Mouse (Mus musculus): Measurements from ENCODE around the gene F10. TPM values are rescaled to one million over a fixed set of nuclear protein-coding genes. Genes with fewer than 3 reads are reported as not detected.
A peak's percentile ranks its signal among the peaks of the same experiment; 100 is the strongest.
"Not testable (repeated sequence)": the region's sequence is repeated elsewhere in the genome, so short reads cannot be mapped to it uniquely, and the experiment has no call there.

The F10 gene
- polyA plus RNA-seq, 1 experiment from 2014 or later, result 0.32 TPM

DNA sequence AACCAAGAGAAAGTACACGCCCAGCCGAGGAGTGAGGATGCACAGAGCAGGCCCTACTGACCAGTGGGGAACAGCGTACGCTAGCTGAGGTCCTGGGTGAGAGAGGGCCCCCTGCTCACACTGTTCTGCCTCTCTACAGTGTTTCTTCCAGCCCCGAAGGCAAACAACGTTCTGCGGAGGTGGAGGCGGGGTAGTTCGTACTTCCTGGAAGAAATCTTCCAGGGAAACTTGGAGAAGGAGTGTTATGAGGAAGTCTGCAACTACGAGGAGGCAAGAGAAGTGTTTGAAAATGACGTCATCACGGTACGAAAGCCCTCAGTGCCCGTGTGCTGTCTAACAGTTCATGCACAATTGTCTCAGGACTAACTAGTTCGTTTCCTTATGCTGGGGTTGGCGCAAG is 26.0 kb downstream of the F10 start:
- Histone ChIP-seq H3K27me3 (no peaks in the 10 kb centered on the region), H3K4me3 (no peak overlapping the region), H3K9ac (no peak overlapping the region), H3K36me3 (no peaks in the 10 kb centered on the region), H3K9me3 (no peaks in the 10 kb centered on the region), H3K27ac (no peak overlapping the region), H3K4me2 (no peak overlapping the region), H3K4me1 (no peaks in the 10 kb centered on the region)
- 62% methylated on average over 16 of the region's 16 CpGs for WGBS
- ATAC-seq (ENCODE audit: insufficient number of reproducible peaks, insufficient read depth, low FRiP score, low TSS enrichment, low read depth), result no peak

DNA sequence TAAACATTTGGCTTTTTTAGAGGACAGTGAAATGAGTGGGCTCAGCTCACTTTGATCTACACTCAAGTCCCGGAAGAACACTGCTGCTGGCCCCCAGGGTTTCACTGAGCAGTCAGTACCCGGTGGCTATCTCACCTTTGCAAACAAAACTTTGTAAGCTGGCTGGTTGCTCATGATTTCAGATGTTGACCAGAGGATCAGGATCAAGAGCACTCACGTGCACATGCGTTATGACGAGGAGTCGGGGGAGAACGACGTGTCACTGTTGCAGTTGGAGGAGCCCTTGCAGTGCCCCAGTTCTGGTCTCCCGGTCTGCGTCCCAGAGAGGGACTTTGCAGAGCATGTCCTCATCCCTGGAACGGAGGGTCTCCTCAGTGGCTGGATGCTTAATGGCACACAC is 36.1 kb downstream of the F10 start:
- H3K9me3 ChIP-seq, result no peaks in the 10 kb centered on the region
- no peaks in the 10 kb centered on the region for H3K27me3 ChIP-seq
- H3K4me1 ChIP-seq, result no peaks in the 10 kb centered on the region
- peaks cover 57% of the 10 kb centered on the region for H3K36me3 ChIP-seq
- no peak overlapping the region for H3K9ac ChIP-seq
- no peak overlapping the region for H3K4me2 ChIP-seq
- H3K4me3 ChIP-seq, result no peak overlapping the region
- WGBS, result 89% methylated on average over 11 of the region's 11 CpGs
- no peak overlapping the region for H3K27ac ChIP-seq
- ATAC-seq (ENCODE audit: insufficient number of reproducible peaks, insufficient read depth, low FRiP score, low TSS enrichment, low read depth), result no peak

DNA sequence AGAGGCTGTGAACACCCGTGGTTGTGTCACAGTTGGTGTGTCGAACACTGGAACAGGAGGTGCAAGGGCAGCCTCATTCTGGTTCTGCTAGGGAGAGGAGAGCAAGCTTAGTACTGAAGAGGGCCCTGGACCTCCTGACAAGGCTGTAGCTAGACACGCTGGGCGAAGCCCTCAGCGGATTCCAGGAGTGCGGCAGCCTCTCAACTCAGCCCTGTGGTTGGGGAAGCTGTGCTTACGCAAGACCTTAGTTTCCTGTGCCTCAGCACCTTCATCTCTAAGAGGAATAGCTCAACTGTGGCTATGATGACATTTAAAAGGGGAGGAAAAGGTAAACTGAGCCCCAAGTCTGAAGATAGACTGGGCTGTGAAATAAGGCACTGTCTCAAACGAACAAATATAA is 37.9 kb downstream of the F10 start:
- no peak overlapping the region for H3K4me2 ChIP-seq
- WGBS, result 95% methylated on average over 8 of the region's 8 CpGs

DNA sequence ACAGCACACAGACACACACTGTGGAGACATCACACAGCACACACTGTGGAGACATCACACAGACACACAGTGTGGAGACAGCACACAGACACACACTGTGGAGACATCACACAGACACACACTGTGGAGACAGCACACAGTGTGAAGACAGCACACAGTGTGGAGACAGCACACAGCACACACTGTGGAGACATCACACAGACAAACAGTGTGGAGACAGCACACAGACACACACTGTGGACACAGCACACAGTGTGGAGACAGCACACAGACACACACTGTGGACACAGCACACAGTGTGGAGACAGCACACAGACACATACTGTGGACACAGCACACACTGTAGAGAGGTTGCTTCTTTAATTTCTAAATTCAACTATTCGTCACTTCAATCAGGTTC is 38.5 kb downstream of the F10 start:
- not testable (repeated sequence) for H3K27ac ChIP-seq; H3K9ac ChIP-seq; H3K4me3 ChIP-seq; H3K4me1 ChIP-seq; H3K27me3 ChIP-seq; H3K4me2 ChIP-seq; H3K9me3 ChIP-seq; ATAC-seq (ENCODE audit: insufficient number of reproducible peaks, insufficient read depth, low FRiP score, low TSS enrichment, low read depth)
- 92% methylated on average over 1 of the region's 1 CpGs for WGBS
- peaks cover 79% of the 10 kb centered on the region for H3K36me3 ChIP-seq

More for the DNA sequence above, 37.9 kb downstream of the F10 start:
- no peak for ATAC-seq (ENCODE audit: insufficient number of reproducible peaks, insufficient read depth, low FRiP score, low TSS enrichment, low read depth)
- peaks cover 74% of the 10 kb centered on the region for H3K36me3 ChIP-seq
- no peaks in the 10 kb centered on the region for H3K9me3 ChIP-seq
- no peak overlapping the region for H3K4me3 ChIP-seq
- no peaks in the 10 kb centered on the region for H3K4me1 ChIP-seq
- H3K27ac ChIP-seq, result no peak overlapping the region
- no peak overlapping the region for H3K9ac ChIP-seq
- no peaks in the 10 kb centered on the region for H3K27me3 ChIP-seq

DNA sequence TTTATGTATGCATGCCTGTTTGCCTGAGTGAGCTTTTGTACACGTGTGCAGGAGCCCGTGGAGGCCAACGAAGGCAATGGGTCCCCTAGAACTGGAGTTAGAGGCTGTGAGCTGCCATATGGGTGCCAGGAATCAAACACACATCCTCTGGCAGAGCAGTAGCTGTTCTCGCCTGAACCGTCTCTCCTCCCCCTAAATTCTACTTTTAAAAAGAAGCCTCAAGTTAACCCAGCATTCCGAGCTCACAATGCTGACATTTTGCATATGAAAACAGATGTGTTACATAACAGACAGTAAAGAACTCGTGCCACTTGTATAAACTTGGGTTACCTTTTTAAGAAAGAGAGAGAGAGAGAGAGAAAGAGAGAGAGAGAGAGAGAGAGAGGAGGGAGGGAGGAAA is 40.4 kb downstream of the F10 start:
- Histone ChIP-seq H3K27ac (no peak overlapping the region), H3K27me3 (no peaks in the 10 kb centered on the region), H3K4me1 (no peaks in the 10 kb centered on the region), H3K4me2 (no peak overlapping the region), H3K9ac (no peak overlapping the region), H3K4me3 (no peak overlapping the region), H3K36me3 (peaks cover 97% of the 10 kb centered on the region), H3K9me3 (no peaks in the 10 kb centered on the region)
- ATAC-seq (ENCODE audit: insufficient number of reproducible peaks, insufficient read depth, low FRiP score, low TSS enrichment, low read depth), result no peak
- WGBS, result 86% methylated on average over 7 of the region's 7 CpGs

DNA sequence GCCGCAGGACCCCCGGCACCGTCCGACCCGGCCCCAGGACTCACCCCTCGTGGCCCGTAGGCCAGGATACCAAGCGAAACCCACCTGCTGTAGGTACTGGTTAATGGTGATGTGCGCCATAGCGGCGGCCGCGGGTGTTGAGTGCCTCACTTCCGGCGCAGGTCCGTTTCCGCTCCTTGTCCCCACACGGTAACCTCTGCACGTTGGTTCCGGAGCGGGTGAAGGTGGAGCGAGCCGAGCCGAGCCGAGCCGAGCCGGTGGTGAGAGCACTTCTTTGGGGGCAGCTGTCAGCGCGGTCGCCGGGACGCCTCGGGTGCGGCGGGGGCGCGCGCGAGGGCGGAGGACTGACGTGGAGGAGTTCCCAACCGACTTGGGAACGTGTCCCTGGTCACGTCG is 67.6 kb downstream of the F10 start:
- peak overlapping the region; percentile 95 for H3K4me2 ChIP-seq
- H3K9ac ChIP-seq, result peak overlapping the region; percentile 89
- peaks cover 30% of the 10 kb centered on the region for H3K4me1 ChIP-seq
- ATAC-seq (ENCODE audit: insufficient number of reproducible peaks, insufficient read depth, low FRiP score, low TSS enrichment, low read depth), result peak; percentile 79
- H3K9me3 ChIP-seq, result no peaks in the 10 kb centered on the region
- peaks cover 26% of the 10 kb centered on the region for H3K36me3 ChIP-seq
- H3K27me3 ChIP-seq, result no peaks in the 10 kb centered on the region
- under 1% methylated on average over 45 of the region's 45 CpGs for WGBS
- peak overlapping the region; percentile 65 for H3K4me3 ChIP-seq
- H3K27ac ChIP-seq, result peak overlapping the region; percentile 91

DNA sequence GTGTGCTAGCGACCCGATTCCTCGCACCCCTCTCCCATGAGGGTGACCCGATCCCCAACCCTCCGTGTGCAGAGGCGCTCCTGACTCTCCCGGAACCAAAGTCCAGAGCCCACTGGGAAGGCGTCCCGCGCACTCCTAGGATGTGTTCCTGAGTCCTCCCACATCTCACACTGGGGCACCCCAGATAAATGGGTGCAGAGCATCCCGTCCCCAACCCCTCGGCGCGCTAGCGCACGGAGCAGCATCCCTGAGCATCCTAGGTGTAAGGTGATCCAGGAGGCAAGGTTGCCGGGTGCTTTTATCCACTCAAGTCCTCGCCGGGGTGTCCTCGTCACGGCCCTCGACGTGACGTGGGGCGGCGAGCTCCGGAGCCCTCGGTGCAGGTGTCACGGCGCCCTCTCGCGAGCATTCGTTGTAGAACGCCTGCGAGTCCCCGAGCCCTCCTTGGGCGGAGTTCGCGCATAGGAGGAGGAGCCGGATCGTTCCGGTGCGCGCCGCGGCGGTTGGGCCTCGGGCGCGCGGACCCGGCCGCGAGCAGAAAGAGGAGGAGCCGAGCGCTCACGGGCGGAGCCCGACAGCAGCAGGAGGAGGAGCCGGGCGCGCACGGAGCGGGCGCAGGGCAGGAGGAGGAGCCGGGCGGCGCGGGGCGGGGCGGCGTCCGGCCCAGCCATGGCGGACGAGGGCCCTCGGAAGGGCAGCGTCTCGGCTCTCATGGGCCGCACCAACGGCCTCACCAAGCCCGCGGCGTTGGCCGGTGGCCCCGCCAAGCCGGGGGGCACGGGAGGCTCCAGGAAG is 68.2 kb downstream of the F10 start, which contains the start of the genes Pcid2 and Cul4a:
Gene Pcid2 (minus strand): TSS at position 373 of the 795 bp plus-strand sequence.
Gene Cul4a (plus strand): TSS at position 535 of the 795 bp plus-strand sequence.
- peaks cover 30% of the 10 kb centered on the region for H3K4me1 ChIP-seq

DNA sequence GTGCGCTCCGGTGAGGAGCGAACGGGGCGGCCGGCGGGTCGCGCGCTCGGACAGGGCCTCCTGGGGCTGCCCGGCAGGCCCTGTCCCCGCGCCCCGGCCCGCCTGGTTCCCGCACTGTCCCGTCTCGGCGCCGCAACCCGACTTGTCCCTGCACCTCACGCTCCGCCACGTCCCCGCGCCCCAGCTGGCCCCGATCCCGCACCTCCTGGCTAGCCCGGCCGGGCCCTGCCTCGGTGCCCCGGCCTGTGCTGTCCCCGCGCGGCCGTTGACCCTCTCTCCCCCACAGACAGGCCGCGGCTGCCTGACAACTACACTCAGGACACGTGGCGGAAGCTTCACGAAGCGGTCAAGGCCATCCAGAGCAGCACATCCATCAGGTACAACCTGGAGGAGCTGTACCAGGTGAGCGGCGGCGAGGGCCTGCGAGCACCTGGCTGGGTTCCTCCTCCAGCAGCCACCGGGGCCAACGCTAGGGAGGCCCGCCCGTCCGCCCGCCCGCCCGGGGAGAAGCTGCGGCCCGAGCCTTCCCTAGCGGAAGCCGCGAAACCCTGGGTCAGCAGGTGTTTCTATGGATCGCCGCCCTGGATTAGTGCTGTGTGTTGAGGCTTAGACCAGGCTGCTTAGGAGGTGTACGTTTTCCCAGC is 68.9 kb downstream of the F10 start:
- H3K4me3 ChIP-seq, result peak overlapping the region; percentile 65
- H3K36me3 ChIP-seq, result peaks cover 21% of the 10 kb centered on the region
- H3K27me3 ChIP-seq, result no peaks in the 10 kb centered on the region
- WGBS, result under 1% methylated on average over 63 of the region's 63 CpGs
- no peaks in the 10 kb centered on the region for H3K9me3 ChIP-seq
- H3K27ac ChIP-seq, result peak overlapping the region; percentile 91
- H3K4me1 ChIP-seq, result peaks cover 30% of the 10 kb centered on the region
- H3K9ac ChIP-seq, result peak overlapping the region; percentile 88
- H3K4me2 ChIP-seq, result peak overlapping the region; percentile 95
- peak; percentile 40; the same call in 1 of the 2 replicates for ATAC-seq (ENCODE audit: insufficient number of reproducible peaks, insufficient read depth, low FRiP score, low TSS enrichment, low read depth)

More for the DNA sequence above, 68.2 kb downstream of the F10 start, which contains the start of the genes Pcid2 and Cul4a:
- H3K27ac ChIP-seq, result peak within 1 kb of the TSS; percentile 91
- WGBS, result under 1% methylated on average over 75 of the region's 87 CpGs
- peak within 1 kb of the TSS; percentile 95 for H3K4me2 ChIP-seq
- no peaks in the 10 kb centered on the region for H3K9me3 ChIP-seq
- peak; percentile 94 for ATAC-seq (ENCODE audit: insufficient number of reproducible peaks, insufficient read depth, low FRiP score, low TSS enrichment, low read depth)
- H3K9ac ChIP-seq, result peak within 1 kb of the TSS; percentile 89
- no peaks in the 10 kb centered on the region for H3K27me3 ChIP-seq
- peak within 1 kb of the TSS; percentile 65 for H3K4me3 ChIP-seq
- H3K36me3 ChIP-seq, result peaks cover 21% of the 10 kb centered on the region

Other genes with a start within 250 kb of the F10 start
- 13.1 and 16.1 TPM in 2 replicates for gene Mcf2l, start 163.5 kb upstream of the F10 start, polyA plus RNA-seq (2015; fragmentation: Nextera tagmentation; extraction: Ambion mirVana)
- gene F7, start 11.3 kb upstream of the F10 start, polyA plus RNA-seq (2015; fragmentation: Nextera tagmentation; extraction: Ambion mirVana), result not detected in 2 replicates
- 0.20 and 0.74 TPM in 2 replicates for gene Proz, start 23.6 kb downstream of the F10 start, polyA plus RNA-seq (2015; fragmentation: Nextera tagmentation; extraction: Ambion mirVana)
- gene Pcid2, start 68.2 kb downstream of the F10 start, polyA plus RNA-seq (2015; fragmentation: Nextera tagmentation; extraction: Ambion mirVana), result 48.9 and 50.1 TPM in 2 replicates
- gene Cul4a, start 68.3 kb downstream of the F10 start, polyA plus RNA-seq (2015; fragmentation: Nextera tagmentation; extraction: Ambion mirVana), result 89.4 and 100 TPM in 2 replicates
- gene Lamp1, start 121.9 kb downstream of the F10 start, polyA plus RNA-seq (2015; fragmentation: Nextera tagmentation; extraction: Ambion mirVana), result 259 and 270 TPM in 2 replicates
- gene Grtp1, start 163.3 kb downstream of the F10 start, polyA plus RNA-seq (2015; fragmentation: Nextera tagmentation; extraction: Ambion mirVana), result 14.3 and 17.3 TPM in 2 replicates
- 1.9 TPM in 1 of 2 replicates, not detected in the other for gene Adprhl1, start 216.9 kb downstream of the F10 start, polyA plus RNA-seq (2015; fragmentation: Nextera tagmentation; extraction: Ambion mirVana)